ENCODE assay signal across 15 mouse cellular contexts in the genomic region with DNA sequence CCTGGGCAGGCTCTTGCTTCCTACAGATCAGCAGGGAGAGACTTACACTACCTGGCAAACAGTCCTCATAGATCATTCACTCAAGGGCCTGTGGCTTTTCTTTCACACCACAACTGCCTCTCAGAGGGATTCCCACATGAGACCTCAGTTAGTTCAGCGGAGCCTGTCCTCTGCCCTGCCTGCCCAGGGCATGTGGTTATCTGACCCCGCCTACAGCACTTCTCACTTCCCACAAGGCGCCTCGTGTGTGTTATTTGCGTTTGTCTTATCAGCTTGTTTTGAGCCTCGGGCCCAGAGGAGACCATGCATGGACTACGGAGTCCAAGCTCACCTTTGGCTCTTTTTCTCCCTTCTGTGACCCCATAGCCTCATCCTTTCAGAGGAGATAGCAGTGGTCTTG. TPM values are rescaled to one million over a fixed set of nuclear protein-coding genes. Genes with fewer than 3 reads are reported as not detected.
A peak's percentile ranks its signal among the peaks of the same experiment; 100 is the strongest.
DNase-seq lines count a peak whose midpoint lies in the region; ATAC-seq and TF ChIP-seq lines count a peak whose summit lies in the region.
"Had no signal": no experiment of that assay in that cellular context is flagged by ENCODE, and none has a peak within 500 bp of the region (broad histone marks: within the 10 kb centered on the region; RNA-seq: fewer than 3 reads in every experiment).

No protein-coding gene starts in this region.

- H3K4me3 ChIP-seq in gastrocnemius, adult 2 months = no peak overlapping the region
- H3K4me3 ChIP-seq: erythroblast, embryonic 14.5 days; limb, embryonic 12.5 days; myocyte had no signal

- no peak for TF ChIP-seq CTCF in gastrocnemius, adult 2 months (IDR thresholded peaks at IDR 0.05)

- H3K27ac ChIP-seq in gastrocnemius, adult 2 months = no peak overlapping the region
- H3K27ac ChIP-seq: limb, embryonic 12.5 days had no signal

- ATAC-seq in megakaryocyte-erythroid progenitor cell, adult 5-6 weeks (replicated peaks; ENCODE audit: low FRiP score, low TSS enrichment, poor library complexity, severe bottlenecking) = peak; percentile 85
- ATAC-seq: hindbrain, embryonic 16.5 days had no signal

- DNase-seq in gastrocnemius, adult 2 months = peak; percentile 7
- DNase-seq in gastrocnemius, postnatal 25 days = no peak
- peak; percentile 84 for DNase-seq in A20 (ENCODE audit: low read depth, low spot score)
- DNase-seq in heart, postnatal 10 days = peak; percentile 47 to 64
- no peak for DNase-seq in testis, postnatal 14 days (ENCODE audit: low spot score)
- DNase-seq in right cerebral cortex, postnatal 10 days (ENCODE audit: low spot score in 2 of 2) = no peak
- DNase-seq in kidney, adult 9 months = no peak
- DNase-seq: cerebellum, adult 11-12 months; kidney, adult 2 months; lung, embryonic 14.5 days had no signal

- intact Hi-C loops in gastrocnemius, adult 2 months (cut with DNase I) = no loop called here
- intact Hi-C loops in heart, postnatal 10 days (cut with DNase I) = no loop called here

RNA-seq across cellular contexts. Expression of a gene that starts 9.9 kb away (rescaled TPM):
- total RNA-seq in gastrocnemius, adult 2 months (2021) = under 1 TPM; 0.08 to 0.86 TPM
- total RNA-seq in gastrocnemius, postnatal 25 days (2021) = under 1 TPM; 0.51 to 0.54 TPM
- 10 to 100 TPM; 12.3 to 17.4 TPM for total RNA-seq in heart, postnatal 10 days (2021)
- not detected in 2 replicates for total RNA-seq in megakaryocyte-erythroid progenitor cell, adult 5-6 weeks (2014; fragmentation: Nextera tagmentation)
- total RNA-seq in megakaryocyte-erythroid progenitor cell, adult 5-6 weeks (2017) = not detected in 2 replicates

RNA-seq across cellular contexts. Expression of a gene that starts 37.3 kb away (rescaled TPM):
- total RNA-seq in gastrocnemius, adult 2 months (2021) = under 1 TPM in 1 of 2 experiments, not detected in 1; 0.17 TPM
- under 1 TPM; 0.20 to 0.38 TPM for total RNA-seq in gastrocnemius, postnatal 25 days (2021)
- under 1 TPM; 0.60 to 0.82 TPM for total RNA-seq in heart, postnatal 10 days (2021)
- total RNA-seq in megakaryocyte-erythroid progenitor cell, adult 5-6 weeks (2014; fragmentation: Nextera tagmentation) = 108 and 110 TPM in 2 replicates
- 68.5 and 93.7 TPM in 2 replicates for total RNA-seq in megakaryocyte-erythroid progenitor cell, adult 5-6 weeks (2017)

RNA-seq across cellular contexts. Expression of a gene that starts 51.4 kb away (rescaled TPM):
- total RNA-seq in gastrocnemius, adult 2 months (2021) = 10 to 100 TPM; 16.5 to 17.8 TPM
- total RNA-seq in gastrocnemius, postnatal 25 days (2021) = 10 to 100 TPM; 14.9 to 15.7 TPM
- total RNA-seq in heart, postnatal 10 days (2021) = 10 to 100 TPM; 29.9 to 31.8 TPM
- 23.8 and 38.4 TPM in 2 replicates for total RNA-seq in megakaryocyte-erythroid progenitor cell, adult 5-6 weeks (2014; fragmentation: Nextera tagmentation)
- total RNA-seq in megakaryocyte-erythroid progenitor cell, adult 5-6 weeks (2017) = 7.9 and 14.8 TPM in 2 replicates

Comparison
In these comparisons a context has a peak if more than half of its experiments do, and no peak if none do; other contexts are left out.
1. DNase-seq: peak in gastrocnemius, adult 2 months (single experiment), A20 (single experiment) and heart, postnatal 10 days (2 of 2); none in gastrocnemius, postnatal 25 days (single experiment), testis, postnatal 14 days (single experiment), right cerebral cortex, postnatal 10 days (0 of 2) and kidney, adult 9 months (single experiment).
2. RNA of a gene that starts 9.9 kb away (total RNA-seq): 12.3 to 17.4 TPM in heart, postnatal 10 days; 0.08 to 0.86 TPM in gastrocnemius, adult 2 months, 0.51 to 0.54 TPM in gastrocnemius, postnatal 25 days and not detected in megakaryocyte-erythroid progenitor cell, adult 5-6 weeks; every median in the first group is over 4 times any median in the second.
3. RNA of a gene that starts 37.3 kb away (total RNA-seq): 68.5 to 110 TPM in megakaryocyte-erythroid progenitor cell, adult 5-6 weeks; 0.60 to 0.82 TPM in heart, postnatal 10 days, 0.20 to 0.38 TPM in gastrocnemius, postnatal 25 days and 0.17 TPM in gastrocnemius, adult 2 months; every median in the first group is over 10 times any median in the second.